Mouse (Mus musculus): ENCODE results near the gene Igsf11. TPM values are rescaled to one million over a fixed set of nuclear protein-coding genes. Genes with fewer than 3 reads are reported as not detected.

Igsf11 gene
- polyA plus RNA-seq, 2 experiments: 0.03 to 0.16 TPM

DNA sequence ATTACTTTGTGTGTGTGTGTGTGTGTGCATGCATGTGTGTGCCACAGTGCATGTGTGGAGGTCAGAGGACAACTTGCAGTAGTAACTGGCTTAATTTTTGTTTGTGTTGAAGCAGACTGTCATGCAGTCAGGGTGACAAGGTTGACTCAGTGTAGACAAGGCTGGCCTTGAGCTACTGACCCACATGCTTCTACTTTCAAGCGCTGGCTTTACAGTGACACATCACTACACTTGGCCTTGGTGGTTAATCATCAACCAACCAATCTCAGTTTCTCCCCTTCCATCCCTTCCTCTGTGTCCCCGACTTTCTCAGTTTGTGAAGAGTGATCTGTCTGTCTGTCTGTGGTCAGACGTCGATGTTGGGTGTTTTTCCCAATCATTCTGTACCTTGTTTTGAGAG, 23.0 kb downstream of the Igsf11 start:
- TF ChIP-seq EP300 (IDR thresholded peaks at IDR 0.05; ENCODE audit: low read depth) (no peak), CTCF (IDR thresholded peaks at IDR 0.05; ENCODE audit: low read depth) (no peak)
- Histone ChIP-seq H3K27ac (no peak overlapping the region), H3K4me1 (replicated peaks; ENCODE audit: control insufficient read depth in 2 of 2, insufficient read depth in 2 of 2, low read length in 1 of 2) (peaks cover 0 to 2% of the 10 kb centered on the region in 2 experiments; a peak in 1 of 4 replicates), H3K27me3 (ENCODE audit: control insufficient read depth, insufficient read depth, low read length) (no peaks in the 10 kb centered on the region; the same call in 1 of the 2 replicates), H3K9me3 (ENCODE audit: control insufficient read depth, low read length) (no peaks in the 10 kb centered on the region), H3K36me3 (replicated peaks; ENCODE audit: control insufficient read depth, insufficient read depth, low read depth) (no peaks in the 10 kb centered on the region), H3K4me2 (ENCODE audit: low read depth) (no peak overlapping the region), H3K9ac (replicated peaks) (no peak overlapping the region), H3K4me3 (ENCODE audit: insufficient read depth in 1 of 2, low read depth in 2 of 2, low read length in 2 of 2) (no peak overlapping the region)
- WGBS (ENCODE audit: insufficient replicate concordance): 53% methylated on average over 4 of the region's 4 CpGs
- no peak for ATAC-seq (ENCODE audit: insufficient read depth)
- DNase-seq (ENCODE audit: low read depth in 3 of 3, low spot score in 3 of 3): no peak

- DNase-seq (ENCODE audit: low read depth in 3 of 3, low spot score in 3 of 3) (no peak), ATAC-seq (ENCODE audit: insufficient read depth) (no peak)
- no peak overlapping the region for H3K27ac ChIP-seq
- 65% methylated on average over 12 of the region's 12 CpGs for WGBS (ENCODE audit: insufficient replicate concordance)
- peaks cover 0 to 2% of the 10 kb centered on the region in 2 experiments; a peak in 1 of 4 replicates for H3K4me1 ChIP-seq (replicated peaks; ENCODE audit: control insufficient read depth in 2 of 2, insufficient read depth in 2 of 2, low read length in 1 of 2)
- no peaks in the 10 kb centered on the region for H3K36me3 ChIP-seq (replicated peaks; ENCODE audit: control insufficient read depth, insufficient read depth, low read depth)
- H3K4me2 ChIP-seq (ENCODE audit: low read depth): no peak overlapping the region
- no peaks in the 10 kb centered on the region for H3K9me3 ChIP-seq (ENCODE audit: control insufficient read depth, low read length)
- H3K27me3 ChIP-seq (ENCODE audit: control insufficient read depth, insufficient read depth, low read length): no peaks in the 10 kb centered on the region; the same call in 1 of the 2 replicates
- no peak overlapping the region for H3K9ac ChIP-seq (replicated peaks)
- no peak overlapping the region for H3K4me3 ChIP-seq (ENCODE audit: insufficient read depth in 1 of 2, low read depth in 2 of 2, low read length in 2 of 2)
- TF ChIP-seq CTCF (IDR thresholded peaks at IDR 0.05; ENCODE audit: low read depth) (no peak), EP300 (IDR thresholded peaks at IDR 0.05; ENCODE audit: low read depth) (no peak)
Observed at GRCm38 (mm10) chr16:38916053-38916786, 23.7 kb downstream of the Igsf11 start.

DNA sequence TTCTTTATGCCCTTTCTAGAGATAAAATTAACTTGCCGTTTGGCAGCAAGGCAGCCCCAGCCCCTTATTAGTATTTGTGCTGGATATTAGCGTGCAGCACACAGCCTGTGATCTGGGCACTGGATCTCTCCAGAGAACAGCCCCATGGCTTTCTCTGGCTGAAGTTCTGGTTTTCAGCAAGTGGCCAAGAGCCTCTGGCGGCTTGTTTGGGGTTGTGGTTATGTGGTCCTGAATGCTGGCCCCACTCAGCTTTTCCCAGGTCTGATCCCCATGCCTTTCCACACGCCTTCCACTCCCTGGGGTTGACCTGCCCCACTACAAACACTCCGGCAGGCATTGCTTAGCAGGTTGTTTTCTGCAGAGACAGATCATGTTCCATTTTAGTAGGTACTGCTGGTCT, 24.4 kb downstream of the Igsf11 start:
- H3K27ac ChIP-seq: no peak overlapping the region
- TF ChIP-seq EP300 (IDR thresholded peaks at IDR 0.05; ENCODE audit: low read depth): no peak
- no peaks in the 10 kb centered on the region for H3K9me3 ChIP-seq (ENCODE audit: control insufficient read depth, low read length)
- no peak overlapping the region for H3K4me3 ChIP-seq (ENCODE audit: insufficient read depth in 1 of 2, low read depth in 2 of 2, low read length in 2 of 2)
- no peak overlapping the region for H3K9ac ChIP-seq (replicated peaks)
- no peak overlapping the region for H3K4me2 ChIP-seq (ENCODE audit: low read depth)
- H3K36me3 ChIP-seq (replicated peaks; ENCODE audit: control insufficient read depth, insufficient read depth, low read depth): no peaks in the 10 kb centered on the region
- DNase-seq (ENCODE audit: low read depth in 3 of 3, low spot score in 3 of 3) (no peak), ATAC-seq (ENCODE audit: insufficient read depth) (no peak)
- WGBS (ENCODE audit: insufficient replicate concordance): 57% methylated on average over 5 of the region's 5 CpGs
- peaks cover 0 to 2% of the 10 kb centered on the region in 2 experiments; a peak in 1 of 4 replicates for H3K4me1 ChIP-seq (replicated peaks; ENCODE audit: control insufficient read depth in 2 of 2, insufficient read depth in 2 of 2, low read length in 1 of 2)
- no peaks in the 10 kb centered on the region; the same call in 1 of the 2 replicates for H3K27me3 ChIP-seq (ENCODE audit: control insufficient read depth, insufficient read depth, low read length)

GRCm38 (mm10) chr16:38918121-38918520, 25.6 kb downstream of the Igsf11 start:
- TF ChIP-seq CTCF (IDR thresholded peaks at IDR 0.05; ENCODE audit: low read depth) (no peak), EP300 (IDR thresholded peaks at IDR 0.05; ENCODE audit: low read depth) (no peak)

DNA sequence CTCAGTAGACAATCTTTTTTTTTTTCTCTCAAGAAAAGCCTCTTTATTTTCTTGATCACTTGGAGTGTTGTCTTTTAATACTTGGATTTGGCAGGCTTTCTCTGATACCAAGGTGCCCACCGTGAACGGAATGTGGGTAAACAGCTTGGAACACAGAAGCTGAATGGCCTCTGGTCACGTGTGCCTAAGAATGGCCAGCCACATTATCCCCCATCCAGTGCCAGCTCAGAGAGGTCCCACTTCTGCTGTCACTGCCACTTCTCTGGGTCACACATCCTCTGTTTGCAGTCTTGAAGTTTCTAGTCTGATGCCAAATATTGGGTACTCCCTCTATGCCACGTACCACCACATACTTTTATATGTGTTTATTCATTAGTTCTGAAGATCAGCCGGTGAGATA, 28.0 kb downstream of the Igsf11 start:
- Histone ChIP-seq H3K9me3 (ENCODE audit: control insufficient read depth, low read length) (no peaks in the 10 kb centered on the region), H3K36me3 (replicated peaks; ENCODE audit: control insufficient read depth, insufficient read depth, low read depth) (no peaks in the 10 kb centered on the region), H3K4me1 (replicated peaks; ENCODE audit: control insufficient read depth in 2 of 2, insufficient read depth in 2 of 2, low read length in 1 of 2) (0 out of 4 replicates have a peak, but pooled peaks cover 0 to under 1% of the 10 kb centered on the region in 2 experiments), H3K9ac (replicated peaks) (no peak overlapping the region), H3K27ac (no peak overlapping the region), H3K27me3 (ENCODE audit: control insufficient read depth, insufficient read depth, low read length) (no peaks in the 10 kb centered on the region), H3K4me3 (ENCODE audit: insufficient read depth in 1 of 2, low read depth in 2 of 2, low read length in 2 of 2) (no peak overlapping the region), H3K4me2 (ENCODE audit: low read depth) (no peak overlapping the region)
- DNase-seq (ENCODE audit: low read depth in 3 of 3, low spot score in 3 of 3): no peak
- ATAC-seq (ENCODE audit: insufficient read depth): no peak
- TF ChIP-seq EP300 (IDR thresholded peaks at IDR 0.05; ENCODE audit: low read depth): no peak
- no peak for TF ChIP-seq CTCF (IDR thresholded peaks at IDR 0.05; ENCODE audit: low read depth)
- WGBS (ENCODE audit: insufficient replicate concordance): 65% methylated on average over 5 of the region's 5 CpGs

More at GRCm38 (mm10) chr16:38918121-38918520, 25.6 kb downstream of the Igsf11 start:
- Histone ChIP-seq H3K4me2 (ENCODE audit: low read depth) (no peak overlapping the region), H3K27ac (no peak overlapping the region), H3K4me1 (replicated peaks; ENCODE audit: control insufficient read depth in 2 of 2, insufficient read depth in 2 of 2, low read length in 1 of 2) (0 out of 4 replicates have a peak, but pooled peaks cover 0 to 2% of the 10 kb centered on the region in 2 experiments), H3K4me3 (ENCODE audit: insufficient read depth in 1 of 2, low read depth in 2 of 2, low read length in 2 of 2) (no peak overlapping the region), H3K27me3 (ENCODE audit: control insufficient read depth, insufficient read depth, low read length) (no peaks in the 10 kb centered on the region; the same call in 1 of the 2 replicates), H3K9me3 (ENCODE audit: control insufficient read depth, low read length) (no peaks in the 10 kb centered on the region), H3K9ac (replicated peaks) (no peak overlapping the region), H3K36me3 (replicated peaks; ENCODE audit: control insufficient read depth, insufficient read depth, low read depth) (no peaks in the 10 kb centered on the region)
- no peak for DNase-seq (ENCODE audit: low read depth in 3 of 3, low spot score in 3 of 3)
- WGBS (ENCODE audit: insufficient replicate concordance): 64% methylated on average over 2 of the region's 2 CpGs
- ATAC-seq (ENCODE audit: insufficient read depth): no peak

Measured in liver, embryonic 14.5 days (tissue).